Mouse (Mus musculus) kidney, postnatal 25 days (tissue): ENCODE results near the gene Zfp600.
"Not testable (repeated sequence)": the region's sequence is repeated elsewhere in the genome, so short reads cannot be mapped to it uniquely, and the experiment has no call there.

Experiments
- DNase-seq, 2 experiments: peaks; one replicate each; pipeline ENCODE4 v3.0.0; 2021; ENCODE audit warnings: mixed read lengths in 2 of 2

Zfp600 gene

GRCm38 (mm10) chr4:146156524-146156923, at the start of gene Zfp600:
Zfp600 (plus strand) TSS chr4:146156824.
- not testable (repeated sequence) for DNase-seq

- not testable (repeated sequence) for DNase-seq
Observed at GRCm38 (mm10) chr4:146162893-146163292, 6.3 kb downstream of the Zfp600 start.

DNA sequence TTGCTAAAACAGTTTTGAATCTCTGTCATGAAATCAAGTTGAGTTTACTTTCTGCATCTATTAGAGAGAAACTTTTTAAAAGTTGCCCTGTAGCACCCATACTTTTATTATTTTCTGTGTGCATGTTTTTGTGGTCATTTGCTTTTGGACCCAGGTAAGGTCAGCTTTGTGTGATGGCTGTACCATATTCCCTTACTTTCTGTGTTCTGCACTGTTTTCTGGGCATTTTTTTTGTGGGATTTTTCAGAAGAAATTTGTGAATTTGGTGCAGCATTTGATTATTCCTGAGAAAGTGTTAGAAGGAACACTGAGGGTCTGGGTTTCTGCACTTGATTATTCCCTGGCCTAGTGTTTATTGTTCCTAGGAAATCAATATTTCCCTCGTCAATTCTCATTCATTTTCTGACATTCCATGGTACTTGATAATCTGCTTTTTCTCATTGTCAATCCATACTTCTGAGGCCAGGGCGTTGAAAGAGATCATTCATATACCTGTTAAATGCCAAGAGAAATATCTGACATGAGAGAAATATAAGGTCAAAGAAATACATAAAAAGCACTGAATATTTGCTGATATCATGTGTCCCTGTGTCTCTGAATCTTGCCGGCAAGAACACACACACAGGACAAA, 10.7 kb downstream of the Zfp600 start:
- DNase-seq, result not testable (repeated sequence)

DNA sequence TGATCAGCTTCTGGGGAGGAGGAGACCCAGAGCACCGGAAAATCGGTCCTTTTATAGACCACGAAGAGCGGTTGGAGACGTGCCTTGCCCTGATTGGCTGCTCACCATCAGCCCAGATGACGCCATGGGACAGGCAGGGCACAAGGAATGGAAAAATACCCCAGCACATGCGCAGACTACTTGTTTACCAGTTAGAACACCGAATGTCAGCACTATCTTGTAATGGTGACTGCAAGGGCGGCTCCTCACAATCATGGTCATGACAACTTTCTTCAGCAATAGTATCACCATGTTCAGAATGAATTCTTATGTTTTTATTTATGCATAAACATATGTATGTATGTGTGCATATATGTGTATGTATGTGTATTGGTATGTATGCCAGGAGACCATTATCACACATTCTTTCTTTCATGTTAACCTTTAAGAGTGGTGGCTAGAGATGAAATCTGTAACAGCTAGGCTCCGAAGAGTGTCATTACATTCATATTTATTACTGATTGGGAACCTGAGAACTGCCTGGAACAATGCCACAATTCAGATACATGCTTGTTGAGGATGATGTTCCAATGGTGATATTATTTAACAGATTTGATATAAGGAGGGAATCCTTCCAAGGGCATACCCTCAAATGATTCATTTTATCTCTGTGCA, 11.4 kb downstream of the Zfp600 start:
- DNase-seq, result peak in 1 of 2 experiments; percentile 43

GRCm38 (mm10) chr4:146168730-146169215, 12.1 kb downstream of the Zfp600 start:
- not testable (repeated sequence) for DNase-seq

DNA sequence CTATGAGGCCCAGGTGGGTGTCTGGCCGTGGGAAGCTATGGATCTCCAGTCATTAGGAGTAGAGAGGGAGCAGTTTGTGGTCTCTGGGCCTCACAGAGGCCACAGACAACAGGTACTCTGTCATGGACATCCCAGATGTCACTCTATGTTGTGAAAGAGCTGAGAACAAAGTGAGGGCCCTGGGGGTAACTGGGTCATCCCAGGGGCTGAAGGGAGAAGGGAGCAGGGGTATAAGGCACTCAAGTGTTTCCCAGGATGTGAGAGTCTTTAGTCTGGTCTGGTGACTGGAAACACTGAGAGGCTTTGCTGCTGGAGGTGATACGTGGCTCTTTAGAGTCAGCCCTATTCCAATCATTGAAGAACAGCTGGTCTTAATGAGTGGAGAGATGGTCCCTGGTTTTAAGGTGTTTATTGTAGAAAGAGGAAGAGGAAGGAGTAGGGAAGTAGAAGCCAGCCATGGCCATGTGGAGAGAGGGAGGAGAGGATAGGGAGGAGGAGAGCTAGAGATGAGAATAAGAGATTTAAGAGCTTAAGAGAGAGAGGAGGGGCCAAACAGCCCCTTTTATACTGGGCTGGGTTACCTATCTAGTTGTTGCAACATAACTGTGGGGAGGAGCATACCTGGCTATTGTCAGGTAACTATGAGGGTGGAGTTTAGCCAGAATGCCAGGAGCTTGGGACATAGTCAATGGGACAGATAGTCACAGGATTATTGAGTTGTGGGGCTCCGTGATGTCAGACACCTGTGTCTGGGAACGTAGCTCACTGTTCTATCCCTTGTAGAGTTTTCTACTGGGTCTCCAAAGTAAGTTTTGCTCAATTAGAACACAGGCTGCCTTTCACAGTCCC, 17.0 kb downstream of the Zfp600 start:
- DNase-seq, result peak; percentile 10 to 40

DNA sequence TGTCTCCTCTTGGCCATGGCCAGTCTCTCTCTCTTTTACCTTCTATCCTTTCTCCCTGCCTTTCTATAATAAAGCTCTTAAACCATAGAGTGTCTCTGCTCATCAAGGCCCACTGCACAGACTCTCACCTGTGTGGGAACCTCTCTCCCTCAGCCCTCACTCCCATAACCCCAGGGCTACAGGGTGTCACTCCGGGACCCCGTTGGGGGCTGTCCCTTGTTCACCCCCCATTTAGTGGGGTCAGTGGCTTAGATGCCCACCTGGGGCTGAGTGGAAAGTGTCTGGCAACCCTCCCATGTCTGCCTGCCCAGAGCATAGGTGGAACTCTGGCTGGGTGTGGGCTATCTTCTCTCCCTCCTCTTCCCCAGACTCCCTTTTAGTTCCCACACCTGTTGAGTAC, 47.7 kb downstream of the Zfp600 start:
- DNase-seq, result peak in 1 of 2 experiments; percentile 18

DNA sequence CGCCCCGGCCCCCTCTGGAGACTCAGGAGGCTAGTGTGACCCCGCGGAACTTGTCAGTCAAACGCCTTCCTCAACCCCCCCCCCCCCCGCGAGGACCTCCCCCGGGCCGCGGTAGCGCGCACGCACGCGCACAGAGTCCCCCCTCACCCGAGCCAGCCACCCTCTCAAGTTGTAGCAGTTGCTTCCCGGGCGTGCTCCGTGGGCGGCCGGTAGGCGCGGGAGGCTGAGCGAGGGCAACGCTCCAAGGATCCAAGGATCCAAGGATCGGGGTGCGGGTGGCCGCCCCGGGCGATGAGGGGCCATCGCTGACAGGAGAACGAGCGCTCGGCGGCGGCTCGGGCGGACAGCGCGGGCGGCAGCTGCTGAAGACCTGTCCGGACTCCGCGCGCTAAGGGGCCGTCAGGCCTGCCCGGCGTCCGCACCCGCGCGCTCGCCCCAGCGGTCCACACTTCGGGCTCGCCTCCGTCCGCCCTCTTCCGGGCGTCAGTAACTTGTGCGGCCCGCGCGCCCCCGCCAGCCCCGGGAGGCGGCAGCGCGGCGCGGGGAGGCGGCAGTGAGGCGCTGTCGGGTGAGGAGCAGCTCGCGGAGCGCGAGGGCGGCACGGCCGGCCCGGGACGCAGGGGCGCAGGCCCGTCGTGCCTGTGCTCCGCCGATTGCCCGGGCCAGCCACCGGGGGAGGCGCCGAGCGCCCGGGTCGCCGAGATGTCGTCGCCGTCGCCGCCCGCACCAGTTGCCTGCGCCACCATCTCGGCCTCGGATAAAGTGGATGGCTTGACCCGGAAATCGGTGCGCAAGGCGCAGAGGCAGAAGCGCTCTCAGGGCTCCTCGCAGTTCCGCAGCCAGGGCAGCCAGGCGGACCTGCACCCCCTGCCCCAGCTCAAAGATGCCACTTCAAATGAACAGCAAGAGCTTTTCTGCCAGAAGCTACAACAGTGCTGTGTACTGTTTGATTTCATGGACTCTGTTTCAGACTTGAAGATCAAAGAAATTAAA, 82.9 kb downstream of the Zfp600 start:
- DNase-seq, result not testable (repeated sequence)

DNA sequence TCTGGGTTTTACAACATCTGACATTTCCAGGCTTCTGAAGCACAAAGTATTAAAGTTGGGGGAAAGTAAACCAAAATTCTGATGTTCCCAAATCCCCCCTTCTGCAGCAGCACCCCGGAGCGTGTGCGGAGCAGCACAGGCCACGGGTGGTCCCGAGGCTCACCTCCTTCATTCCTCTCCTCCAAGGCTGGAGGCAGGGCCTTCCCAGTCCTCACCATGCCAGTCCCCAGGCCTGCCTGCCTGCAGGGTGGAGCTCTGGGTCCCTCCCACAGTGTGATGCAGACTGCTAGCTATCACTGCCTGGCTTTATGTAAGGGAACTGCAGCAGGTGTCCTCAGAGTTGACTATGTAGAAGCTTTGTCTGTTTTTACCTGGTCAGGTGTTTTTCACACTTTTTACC, 85.5 kb downstream of the Zfp600 start:
- DNase-seq, result peak in 1 of 2 experiments; percentile 31
